Mouse (Mus musculus) ovary, postnatal 36 days (tissue): ENCODE results near the gene Pfdn6.

Experiments used
- DNase-seq: peaks from one replicate; pipeline ENCODE4 v3.0.0; 2022; ENCODE audit warnings: low spot score, mixed read lengths

Gene Pfdn6

GRCm38 (mm10) chr17:33955555-33956214 lies 15.5 kb upstream of the Pfdn6 start, which contains the start of the genes Vps52 and Rps18:
TSS of gene Vps52 (plus strand) at chr17:33955812.
TSS of gene Rps18 (minus strand) at chr17:33956001.
- DNase-seq, result peak; percentile 90

- peak; percentile 2 for DNase-seq
Observed at GRCm38 (mm10) chr17:33954646-33955554, 14.8 kb upstream of the Pfdn6 start.

GRCm38 (mm10) chr17:33953961-33954565 lies 13.9 kb upstream of the Pfdn6 start:
- no peak for DNase-seq

DNA sequence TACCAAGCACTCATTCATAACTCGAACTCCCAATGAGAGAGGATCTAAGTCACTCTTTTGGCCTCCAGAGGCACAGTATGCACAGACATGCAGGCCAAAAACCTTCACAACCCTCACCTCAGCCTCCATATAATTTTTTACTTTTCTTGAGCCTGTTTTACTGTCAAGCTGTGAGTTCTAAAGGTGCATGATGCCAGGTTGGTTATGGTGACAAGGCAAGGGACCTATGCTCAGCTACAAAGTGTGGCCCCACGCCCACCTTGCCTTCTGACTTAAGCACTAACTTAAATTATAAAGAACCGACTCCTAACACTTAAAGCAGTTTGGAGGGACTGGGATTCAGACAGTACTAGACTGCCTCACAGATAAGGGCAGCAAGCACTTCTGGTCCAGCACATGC lies 13.2 kb upstream of the Pfdn6 start:
- no peak for DNase-seq

DNA sequence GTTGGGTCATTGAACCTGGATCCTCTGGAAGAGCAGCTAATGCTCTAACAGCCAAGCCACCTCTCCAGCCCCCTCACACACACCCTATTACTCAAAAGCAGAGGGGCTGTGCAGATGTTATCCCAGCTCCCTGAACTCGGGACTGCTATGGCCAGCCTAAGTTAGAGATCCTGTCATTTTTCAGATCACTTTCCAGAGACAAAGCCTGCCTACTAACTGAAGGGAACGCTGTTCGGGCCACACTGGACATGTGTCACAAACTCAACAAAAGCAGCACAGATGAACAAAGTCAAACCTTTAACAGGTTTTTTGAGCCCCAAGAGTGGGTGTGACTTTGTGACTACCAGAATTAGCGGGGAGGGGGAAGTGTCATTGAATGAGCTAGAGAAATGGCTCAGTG lies 12.7 kb upstream of the Pfdn6 start:
- no peak for DNase-seq

- peak; percentile 7 for DNase-seq
Observed at GRCm38 (mm10) chr17:33952015-33952414, 11.9 kb upstream of the Pfdn6 start.

DNA sequence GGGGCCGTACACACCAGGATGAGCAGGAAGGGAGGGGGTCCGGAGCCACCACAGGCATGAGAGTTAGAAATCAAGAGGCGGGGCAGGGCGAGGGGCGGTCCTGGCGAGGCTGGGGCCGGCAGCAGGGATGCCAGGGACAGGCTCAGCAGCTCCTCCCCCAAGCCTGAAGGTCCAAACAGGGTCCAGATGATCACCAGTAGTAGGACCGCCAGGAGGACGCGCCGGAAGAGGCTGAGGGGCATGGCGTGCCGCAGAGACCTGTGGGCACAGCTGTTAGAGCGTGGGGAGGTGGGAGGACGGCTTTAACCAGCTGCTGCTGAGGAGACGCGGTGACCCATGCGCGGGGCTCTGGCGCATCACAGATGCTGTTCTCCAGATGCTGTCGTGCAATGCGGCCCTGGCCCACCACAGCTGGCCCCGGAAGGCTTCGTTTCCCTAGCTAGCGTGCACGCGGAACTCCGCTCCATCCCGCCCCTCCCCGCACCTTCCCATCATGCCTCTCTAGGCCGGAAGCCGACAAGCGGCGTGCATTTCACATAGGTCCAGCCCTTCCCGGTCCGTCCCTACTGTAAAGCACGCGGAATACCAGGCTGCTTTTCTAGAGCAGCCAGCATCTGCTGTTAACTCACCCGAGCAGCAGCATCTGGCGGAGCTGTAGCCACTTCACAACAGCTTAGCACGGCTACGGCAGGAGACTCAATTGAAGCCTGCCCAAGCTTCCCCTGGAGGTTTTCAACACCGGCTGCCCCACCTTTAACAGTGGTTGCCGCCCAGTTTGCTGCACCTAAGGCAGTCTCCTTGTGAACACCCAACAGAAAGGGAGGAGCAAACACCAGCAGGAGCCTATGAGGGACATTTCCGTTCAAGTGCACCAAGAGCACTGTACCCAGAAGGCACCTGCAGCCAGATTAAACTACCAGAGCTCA lies 11.1 kb upstream of the Pfdn6 start, which contains the start of gene B3galt4:
B3galt4 (minus strand) TSS at position 468 of the 926 bp plus-strand sequence.
- peak; percentile 78 for DNase-seq

GRCm38 (mm10) chr17:33950131-33950625 lies 10.0 kb upstream of the Pfdn6 start:
- peak; percentile 7 for DNase-seq

- DNase-seq, result peak; percentile 36
Observed at GRCm38 (mm10) chr17:33948905-33949537, 8.9 kb upstream of the Pfdn6 start.

- peak; percentile 6 for DNase-seq
Observed at GRCm38 (mm10) chr17:33948090-33948904, 8.2 kb upstream of the Pfdn6 start.

DNA sequence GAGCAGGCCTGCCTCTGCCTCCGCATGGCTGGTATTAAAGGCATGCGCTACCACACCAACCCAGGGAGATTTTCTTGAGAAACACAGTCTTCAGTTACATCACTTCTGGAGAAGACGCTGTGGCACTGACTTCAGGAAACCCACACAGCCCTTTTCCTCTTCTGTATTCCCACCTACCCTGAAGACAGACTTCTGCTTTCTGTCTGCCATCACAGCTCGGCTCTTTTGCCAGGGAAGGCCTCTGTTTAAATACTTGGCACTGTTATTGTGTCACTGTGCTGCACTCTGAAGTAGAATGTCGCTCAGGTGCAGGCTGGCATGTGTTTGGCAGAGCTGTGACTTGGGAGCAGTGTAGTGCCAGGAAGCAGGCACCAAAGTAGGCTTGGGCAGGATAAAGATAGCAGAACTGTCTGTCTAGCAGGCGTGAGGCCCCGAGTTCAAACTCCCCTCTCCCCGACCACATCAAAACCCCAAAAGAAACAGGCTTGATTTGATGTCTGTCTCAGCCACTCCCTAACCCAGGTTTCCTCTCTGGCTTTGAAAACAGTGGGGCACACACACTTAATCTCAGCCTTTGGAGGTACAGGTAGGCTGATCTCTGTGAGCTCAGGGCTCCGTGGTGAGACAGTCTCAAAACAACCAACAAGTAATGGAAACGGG lies 7.4 kb upstream of the Pfdn6 start:
- DNase-seq, result no peak

DNA sequence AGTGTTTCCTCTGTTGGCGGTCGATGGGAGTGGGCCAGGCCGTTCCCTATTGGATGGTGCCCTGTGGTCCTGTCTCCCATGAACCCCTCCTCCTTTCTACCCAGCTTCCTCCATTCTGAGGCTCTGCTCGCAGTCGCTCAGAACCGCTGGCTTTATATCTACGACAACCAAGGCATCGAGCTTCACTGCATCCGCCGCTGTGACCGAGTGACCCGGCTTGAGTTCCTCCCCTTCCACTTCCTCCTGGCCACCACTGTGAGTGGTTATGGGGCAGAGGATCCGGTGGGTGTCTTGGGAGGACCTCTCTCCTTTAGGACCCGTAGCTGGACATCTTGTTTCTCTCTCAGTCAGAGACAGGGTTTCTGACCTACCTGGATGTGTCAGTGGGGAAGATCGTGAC lies 3.3 kb upstream of the Pfdn6 start:
- DNase-seq, result no peak

GRCm38 (mm10) chr17:33941381-33941780 lies 1.2 kb upstream of the Pfdn6 start:
- no peak for DNase-seq

GRCm38 (mm10) chr17:33940981-33941380 lies 838 bp upstream of the Pfdn6 start:
- no peak for DNase-seq

DNA sequence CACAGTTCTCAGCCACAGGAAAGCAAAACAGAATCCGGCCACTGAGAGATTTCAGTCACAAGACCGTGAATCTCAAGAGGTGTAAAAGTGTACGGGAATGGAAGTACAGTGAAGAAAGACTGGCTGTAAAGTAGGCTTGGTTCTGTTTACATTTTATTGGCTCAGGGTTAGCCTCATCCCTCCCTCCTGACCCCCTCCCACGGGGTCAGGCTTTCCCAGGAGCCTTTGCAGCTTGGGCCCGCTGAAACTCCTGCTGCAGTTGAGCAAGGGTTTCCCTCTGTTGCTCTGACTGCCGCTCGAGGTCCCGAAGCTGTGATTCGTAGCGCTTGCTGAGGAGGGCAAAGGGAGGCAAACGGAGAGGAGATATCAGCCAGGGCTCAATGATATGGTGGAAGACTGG lies 1.4 kb downstream of the Pfdn6 start:
- no peak for DNase-seq

- no peak for DNase-seq
Observed at GRCm38 (mm10) chr17:33936993-33937392, 3.1 kb downstream of the Pfdn6 start.

- no peak for DNase-seq
Observed at GRCm38 (mm10) chr17:33935422-33936055, 4.6 kb downstream of the Pfdn6 start.

GRCm38 (mm10) chr17:33932970-33933369 lies 7.2 kb downstream of the Pfdn6 start:
- DNase-seq, result no peak

DNA sequence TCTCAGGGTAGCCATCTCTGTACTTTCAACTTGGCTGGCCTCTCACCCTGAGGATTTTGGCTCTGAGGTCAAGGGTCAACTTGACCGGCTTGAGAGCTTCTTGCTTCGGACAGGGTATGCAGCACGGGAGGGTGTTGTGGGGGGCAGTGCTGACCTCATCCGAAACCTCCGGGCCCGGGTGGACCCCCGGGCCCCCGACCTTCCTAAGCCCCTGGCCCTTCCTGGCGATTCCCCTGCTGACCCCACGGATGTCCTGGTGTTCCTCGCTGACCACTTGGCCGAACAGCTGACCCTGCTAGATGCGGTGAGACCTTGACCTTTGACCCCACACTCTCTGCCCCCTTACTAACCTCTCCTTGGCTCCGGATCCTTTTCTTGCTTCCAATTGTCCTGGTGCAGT lies 7.7 kb downstream of the Pfdn6 start:
- no peak for DNase-seq
